Mouse (Mus musculus) forebrain, embryonic 16.5 days (tissue): ENCODE results near the gene Atxn10. TPM values are rescaled to one million over a fixed set of nuclear protein-coding genes. Genes with fewer than 3 reads are reported as not detected.

Source experiments
- ATAC-seq: fragments of 200-750 bp; cut with Nextera tagmentation; 2 replicates; pipeline ENCODE4 v1.8.0; 2017; ENCODE audit warnings: mild to moderate bottlenecking, moderate library complexity
- H3K27ac ChIP-seq: fragments of 300-500 bp; sonication (generic); 2 replicates; pipeline ENCODE4 v1.5.1; 2014; ENCODE audit warnings: low read length, control low read depth
- H3K27me3 ChIP-seq: fragments of 300-500 bp; sonication (generic); replicated peaks from 2 replicates; pipeline ENCODE4 v1.6.1; 2014; ENCODE audit warnings: low read length; ENCODE audit not compliant: control insufficient read depth, insufficient read depth
- H3K36me3 ChIP-seq: fragments of 300-500 bp; sonication (generic); 2 replicates; pipeline ENCODE4 v1.6.1; 2014; ENCODE audit not compliant: control insufficient read depth, insufficient read depth
- H3K4me1 ChIP-seq: fragments of 300-500 bp; sonication (generic); replicated peaks from 2 replicates; pipeline ENCODE4 v1.6.1; 2014; ENCODE audit warnings: low read length; ENCODE audit not compliant: control insufficient read depth, insufficient read depth
- H3K4me2 ChIP-seq: fragments of 300-500 bp; sonication (generic); 2 replicates; pipeline ENCODE4 v1.6.1; 2014; ENCODE audit warnings: mild to moderate bottlenecking, low read length, control low read depth
- H3K4me3 ChIP-seq: fragments of 300-500 bp; sonication (generic); replicated peaks from 2 replicates; pipeline ENCODE4 v1.5.1; 2014; ENCODE audit warnings: mild to moderate bottlenecking, low read length, control low read depth
- H3K9ac ChIP-seq: fragments of 300-500 bp; sonication (generic); replicated peaks from 2 replicates; pipeline ENCODE4 v1.6.1; 2014; ENCODE audit warnings: low read depth, low read length, control low read depth
- H3K9me3 ChIP-seq: fragments of 300-500 bp; sonication (generic); 2 replicates; pipeline ENCODE4 v1.6.1; 2016; ENCODE audit warnings: low read length; ENCODE audit not compliant: control insufficient read depth
- WGBS: fragments of 180-500 bp; shearing (Covaris S2); extraction: QIAGEN DNeasy Blood & Tissue Kit; methylation state at CpG from one replicate; pipeline ENCODE4 v1.1.7; 2014; 5-methylcytosine and 5-hydroxymethylcytosine counted together
- polyA plus RNA-seq: library from polyadenylated mRNA; unstranded; fragments of >200 nt; fragmentation: Nextera tagmentation; extraction: Ambion mirVana; gene quantifications from 2 replicates; pipeline ENCODE4 v1.2.1, GENCODE M21; 2015

The Atxn10 gene
- polyA plus RNA-seq, 1 experiment from 2014 or later = 531 TPM

DNA sequence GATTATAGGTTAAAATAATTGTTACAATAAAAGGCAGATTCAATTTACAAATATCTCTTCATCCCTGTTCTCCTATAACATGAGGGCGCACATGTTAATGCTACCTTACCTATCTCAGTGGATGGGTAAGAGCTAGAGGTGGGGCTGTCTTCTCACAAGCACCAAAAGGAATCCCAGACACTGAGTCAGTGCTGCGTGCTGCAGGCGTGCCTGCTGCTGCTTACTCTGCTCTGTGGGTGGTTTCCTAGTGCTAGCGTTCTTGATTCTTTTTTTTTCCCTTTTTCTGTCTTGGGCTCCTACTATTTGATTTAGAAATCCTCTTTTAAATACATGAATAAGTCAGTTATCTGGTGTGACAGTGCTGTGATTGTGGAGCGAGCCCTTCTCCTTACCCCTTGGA is 30.9 kb downstream of the Atxn10 start:
- Histone ChIP-seq H3K27me3 (no peaks in the 10 kb centered on the region), H3K9me3 (no peaks in the 10 kb centered on the region), H3K27ac (no peak overlapping the region), H3K4me3 (no peak overlapping the region), H3K4me2 (no peak overlapping the region), H3K36me3 (peaks cover 22% of the 10 kb centered on the region; the same call in 1 of the 2 replicates), H3K9ac (no peak overlapping the region), H3K4me1 (0 out of 2 replicates have a peak, but pooled peaks cover 3% of the 10 kb centered on the region)
- ATAC-seq = no peak
- WGBS = 74% methylated on average over 5 of the region's 5 CpGs

DNA sequence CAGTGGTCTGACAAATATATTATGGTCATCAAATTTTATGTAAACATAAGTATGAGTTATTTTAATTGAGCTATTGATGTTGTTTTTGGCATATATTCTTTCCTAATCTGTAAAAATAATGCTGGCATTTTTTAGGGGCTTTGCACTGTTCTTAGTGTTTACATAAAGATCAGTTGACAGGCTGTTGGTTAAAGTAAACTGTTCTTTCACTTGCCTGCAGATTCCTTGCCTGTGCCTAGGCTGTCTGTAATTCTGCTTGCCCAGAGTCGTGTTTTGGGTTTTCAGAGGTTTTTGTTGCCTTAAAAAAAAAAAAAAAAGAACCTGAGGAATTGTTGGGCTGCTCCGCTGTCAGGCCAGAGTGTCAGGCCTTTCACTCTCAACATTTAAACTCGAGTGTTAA is 33.7 kb downstream of the Atxn10 start:
- 50% methylated on average over 3 of the region's 3 CpGs for WGBS
- H3K27me3 ChIP-seq = no peaks in the 10 kb centered on the region
- ATAC-seq = no peak
- no peak overlapping the region for H3K4me3 ChIP-seq
- H3K4me1 ChIP-seq = no peaks in the 10 kb centered on the region
- H3K27ac ChIP-seq = no peak overlapping the region
- no peaks in the 10 kb centered on the region for H3K9me3 ChIP-seq
- H3K9ac ChIP-seq = no peak overlapping the region
- peaks cover 15% of the 10 kb centered on the region; the same call in 1 of the 2 replicates for H3K36me3 ChIP-seq
- H3K4me2 ChIP-seq = no peak overlapping the region

DNA sequence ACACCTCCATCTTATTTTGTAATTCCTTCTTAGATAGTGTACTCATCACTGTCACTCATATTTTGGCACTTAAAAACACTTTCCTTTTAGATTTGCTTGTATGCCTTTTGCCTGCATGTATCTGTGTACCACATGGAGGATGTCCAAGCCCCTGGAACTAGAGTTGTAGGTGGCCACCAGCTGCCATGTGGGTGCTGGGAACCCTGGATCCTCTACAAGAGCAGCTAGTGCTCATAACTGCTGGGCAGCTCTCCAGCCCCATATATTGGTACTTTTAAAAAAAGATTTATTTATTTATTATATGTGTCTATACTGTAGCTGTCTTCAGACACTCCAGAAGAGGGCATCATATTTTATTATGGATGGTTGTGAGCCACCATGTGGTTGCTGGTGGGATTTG is 37.1 kb downstream of the Atxn10 start:
- Histone ChIP-seq H3K4me3 (no peak overlapping the region), H3K36me3 (peaks cover 12% of the 10 kb centered on the region), H3K27ac (no peak overlapping the region), H3K4me2 (no peak overlapping the region), H3K27me3 (no peaks in the 10 kb centered on the region), H3K9ac (no peak overlapping the region), H3K4me1 (no peaks in the 10 kb centered on the region), H3K9me3 (no peaks in the 10 kb centered on the region)
- ATAC-seq = no peak

DNA sequence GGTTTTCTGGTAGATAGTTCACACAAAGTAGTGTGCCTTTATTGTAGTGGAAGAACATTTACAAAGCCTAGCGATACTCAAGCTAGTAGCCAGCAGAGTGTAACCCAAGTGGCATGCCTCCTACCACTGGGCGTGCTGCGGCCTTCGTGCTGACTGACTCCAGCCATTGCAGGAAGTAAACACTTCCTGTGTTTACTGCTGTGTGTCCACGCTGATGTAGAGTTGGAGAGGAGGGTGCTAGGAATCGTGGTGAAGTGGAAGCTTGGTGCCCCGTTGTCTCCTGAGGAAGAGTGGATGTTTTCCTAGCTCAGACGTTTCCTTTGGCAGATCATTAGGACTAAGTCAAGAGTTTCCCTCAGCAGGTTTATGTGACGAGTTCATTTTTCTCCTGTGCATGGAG is 47.4 kb downstream of the Atxn10 start:
- peaks cover 16% of the 10 kb centered on the region for H3K36me3 ChIP-seq
- no peaks in the 10 kb centered on the region; the same call in 1 of the 2 replicates for H3K4me1 ChIP-seq
- 85% methylated on average over 9 of the region's 9 CpGs for WGBS
- H3K9me3 ChIP-seq = no peaks in the 10 kb centered on the region
- H3K4me2 ChIP-seq = no peak overlapping the region
- H3K9ac ChIP-seq = no peak overlapping the region
- no peak overlapping the region for H3K27ac ChIP-seq
- no peaks in the 10 kb centered on the region for H3K27me3 ChIP-seq
- no peak overlapping the region for H3K4me3 ChIP-seq
- ATAC-seq = no peak

DNA sequence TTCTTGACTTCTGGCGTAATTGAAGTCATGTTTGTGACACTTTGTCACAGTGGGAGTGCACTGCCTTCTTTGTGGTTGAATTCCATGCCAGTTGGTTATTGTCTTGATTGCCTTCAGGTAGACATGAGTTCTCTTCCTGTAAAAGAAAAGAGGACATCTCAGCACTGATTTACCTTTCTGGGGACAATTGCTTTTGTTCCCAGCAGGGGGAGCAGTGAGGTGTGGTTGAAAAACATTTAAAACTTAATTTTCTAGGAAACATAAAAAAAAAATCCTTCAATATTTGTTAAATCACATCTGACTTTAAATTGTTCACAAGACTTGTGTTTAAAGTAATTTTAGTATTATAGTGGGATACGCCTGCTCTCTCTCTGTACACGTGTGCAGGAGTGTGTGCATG is 52.7 kb downstream of the Atxn10 start:
- ATAC-seq = no peak
- peaks cover 11% of the 10 kb centered on the region for H3K36me3 ChIP-seq
- H3K27ac ChIP-seq = no peak overlapping the region
- H3K27me3 ChIP-seq = no peaks in the 10 kb centered on the region
- H3K4me1 ChIP-seq = no peaks in the 10 kb centered on the region
- WGBS = 78% methylated on average over 3 of the region's 3 CpGs
- no peak overlapping the region for H3K9ac ChIP-seq
- no peak overlapping the region for H3K4me3 ChIP-seq
- H3K4me2 ChIP-seq = no peak overlapping the region
- no peaks in the 10 kb centered on the region for H3K9me3 ChIP-seq

- Histone ChIP-seq H3K27me3 (no peaks in the 10 kb centered on the region), H3K36me3 (peaks cover 6% of the 10 kb centered on the region), H3K27ac (no peak overlapping the region), H3K4me3 (no peak overlapping the region), H3K4me2 (no peak overlapping the region), H3K9ac (no peak overlapping the region), H3K9me3 (no peaks in the 10 kb centered on the region), H3K4me1 (no peaks in the 10 kb centered on the region)
- no peak for ATAC-seq
- 94% methylated on average over 4 of the region's 4 CpGs for WGBS
Measured at GRCm38 (mm10) chr15:85389915-85390314, 53.9 kb downstream of the Atxn10 start.

- Histone ChIP-seq H3K9ac (no peak overlapping the region), H3K36me3 (peaks cover 6% of the 10 kb centered on the region), H3K27ac (no peak overlapping the region), H3K27me3 (no peaks in the 10 kb centered on the region), H3K4me3 (no peak overlapping the region), H3K4me2 (no peak overlapping the region), H3K4me1 (0 out of 2 replicates have a peak, but pooled peaks cover 2% of the 10 kb centered on the region), H3K9me3 (no peaks in the 10 kb centered on the region)
- no peak for ATAC-seq
- WGBS = 89% methylated on average over 9 of the region's 9 CpGs
Measured at GRCm38 (mm10) chr15:85395360-85395759, 59.3 kb downstream of the Atxn10 start.

GRCm38 (mm10) chr15:85401926-85402325 is 65.9 kb downstream of the Atxn10 start:
- WGBS = 57% methylated on average over 7 of the region's 7 CpGs
- ATAC-seq = no peak
- H3K9me3 ChIP-seq = no peaks in the 10 kb centered on the region

GRCm38 (mm10) chr15:85403256-85403731 is 67.2 kb downstream of the Atxn10 start:
- peaks cover 29% of the 10 kb centered on the region for H3K4me1 ChIP-seq
- WGBS = 18% methylated on average over 4 of the region's 4 CpGs
- no peaks in the 10 kb centered on the region for H3K36me3 ChIP-seq
- no peaks in the 10 kb centered on the region for H3K27me3 ChIP-seq
- no peak overlapping the region for H3K4me3 ChIP-seq
- H3K4me2 ChIP-seq = no peak overlapping the region
- no peak overlapping the region for H3K9ac ChIP-seq
- H3K27ac ChIP-seq = peak overlapping the region; percentile 95
- ATAC-seq = peak; percentile 97
- H3K9me3 ChIP-seq = no peaks in the 10 kb centered on the region

More at GRCm38 (mm10) chr15:85401926-85402325, 65.9 kb downstream of the Atxn10 start:
- Histone ChIP-seq H3K4me2 (no peak overlapping the region), H3K27ac (peak overlapping the region; percentile 95), H3K36me3 (no peaks in the 10 kb centered on the region), H3K4me1 (peaks cover 29% of the 10 kb centered on the region), H3K27me3 (no peaks in the 10 kb centered on the region), H3K4me3 (no peak overlapping the region), H3K9ac (no peak overlapping the region)

DNA sequence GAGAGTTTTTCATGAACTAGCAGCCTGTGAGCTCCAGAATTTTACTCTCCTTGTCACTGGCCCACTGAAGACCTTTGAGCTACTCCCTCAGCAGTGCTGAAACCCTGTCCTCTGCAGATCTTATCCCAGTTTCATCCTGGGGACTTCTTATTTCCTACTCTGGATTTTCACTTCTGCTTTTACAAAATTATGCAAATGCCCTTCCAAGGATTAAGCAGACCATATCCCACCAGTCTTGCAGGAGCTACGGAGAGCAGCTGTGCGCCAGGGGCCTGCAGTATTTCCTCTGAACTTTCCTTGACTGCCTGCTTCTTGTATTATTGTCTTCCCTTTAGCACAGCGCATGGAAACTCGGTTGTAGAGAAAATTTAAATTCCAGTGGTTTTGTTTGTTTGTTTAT is 68.7 kb downstream of the Atxn10 start:
- no peak for ATAC-seq
- H3K36me3 ChIP-seq = no peaks in the 10 kb centered on the region
- H3K9ac ChIP-seq = no peak overlapping the region
- no peak overlapping the region for H3K4me2 ChIP-seq
- WGBS = 65% methylated on average over 4 of the region's 4 CpGs
- no peak overlapping the region for H3K4me3 ChIP-seq
- peaks cover 31% of the 10 kb centered on the region for H3K4me1 ChIP-seq
- no peaks in the 10 kb centered on the region for H3K9me3 ChIP-seq
- no peaks in the 10 kb centered on the region for H3K27me3 ChIP-seq
- H3K27ac ChIP-seq = peak overlapping the region; percentile 16; the same call in 1 of the 2 replicates
